Mouse (Mus musculus) gastrocnemius, adult 18-20 months (tissue): ENCODE measurements around the gene Tbx15. TPM values are rescaled to one million over a fixed set of nuclear protein-coding genes. Genes with fewer than 3 reads are reported as not detected.

Source experiments
- DNase-seq: peaks from one replicate; pipeline ENCODE4 v3.0.0; 2021; ENCODE audit warnings: low spot score
- long read RNA-seq, 2 experiments: library from polyadenylated mRNA; stranded (forward); transcript quantifications; one replicate each; pipeline ENCODE4 v2.0.0; 2021
- total RNA-seq, 2 experiments: library from RNA; stranded (reverse); gene quantifications; 2 replicates each; pipeline ENCODE4 v1.2.3; 2021

The Tbx15 gene
- total RNA-seq: 100 to 1,000 TPM; 125 to 144 TPM
- long read RNA-seq, experiment 1, transcript Tbx15-201 (8 exons, 3,566 nt): major isoform, 322 of 421 reads
- long read RNA-seq, experiment 1, partial matches to known transcripts: 40 of 421 reads
- long read RNA-seq, experiment 1, other reads (novel, unspliced or antisense): 59 of 421 reads
- long read RNA-seq, experiment 2, transcript Tbx15-201 (8 exons, 3,566 nt): major isoform, 195 of 270 reads
- long read RNA-seq, experiment 2, partial matches to known transcripts: 42 of 270 reads
- long read RNA-seq, experiment 2, other reads (novel, unspliced or antisense): 33 of 270 reads

DNA sequence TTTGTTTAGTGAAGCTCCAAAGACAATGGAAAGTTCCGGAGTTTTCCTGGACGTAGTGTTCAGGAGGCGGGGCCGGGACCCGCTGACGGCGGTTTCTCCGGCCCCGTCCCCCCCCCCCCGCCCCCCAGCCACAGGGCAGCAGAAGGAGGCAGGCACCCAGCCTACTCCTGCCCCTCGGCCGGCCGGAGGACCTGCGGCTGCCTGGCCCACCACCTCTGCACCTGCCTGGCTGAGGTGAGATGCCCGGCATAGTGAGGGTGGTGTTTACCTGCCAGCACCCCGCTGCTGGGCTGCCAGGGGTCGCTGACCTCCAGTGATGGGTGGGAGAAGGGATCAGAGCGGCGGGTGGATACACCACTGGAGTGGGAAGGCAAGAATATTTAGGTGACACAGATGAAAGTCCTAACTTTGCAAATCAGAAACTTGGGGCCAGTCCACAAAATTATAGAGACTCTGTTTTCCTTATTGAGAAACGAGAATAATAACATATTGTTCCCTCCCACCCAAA is at the start of gene Tbx15:
TSS of gene Tbx15 (plus strand) at position 169 of the 508 bp plus-strand sequence.
- no peak for DNase-seq

DNA sequence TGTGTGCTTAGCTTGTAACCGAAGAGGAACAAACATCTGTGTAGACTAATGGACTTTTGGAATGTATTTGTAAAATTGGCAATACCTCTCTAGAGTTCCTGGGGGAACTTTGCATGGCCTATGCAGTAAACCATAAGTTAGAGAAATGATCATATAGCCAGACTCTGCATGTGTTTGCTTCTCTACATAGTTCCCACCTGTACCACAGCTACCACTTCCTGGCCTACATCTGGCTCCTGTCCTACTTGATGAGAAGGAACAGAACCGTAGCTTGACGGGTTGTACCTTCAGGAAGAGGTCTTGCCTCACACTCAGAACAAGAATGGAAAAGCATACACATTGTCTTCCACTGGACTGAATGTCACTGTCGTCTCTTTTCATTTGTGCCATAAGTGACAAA is 46.6 kb upstream of the Tbx15 start:
- no peak for DNase-seq

DNA sequence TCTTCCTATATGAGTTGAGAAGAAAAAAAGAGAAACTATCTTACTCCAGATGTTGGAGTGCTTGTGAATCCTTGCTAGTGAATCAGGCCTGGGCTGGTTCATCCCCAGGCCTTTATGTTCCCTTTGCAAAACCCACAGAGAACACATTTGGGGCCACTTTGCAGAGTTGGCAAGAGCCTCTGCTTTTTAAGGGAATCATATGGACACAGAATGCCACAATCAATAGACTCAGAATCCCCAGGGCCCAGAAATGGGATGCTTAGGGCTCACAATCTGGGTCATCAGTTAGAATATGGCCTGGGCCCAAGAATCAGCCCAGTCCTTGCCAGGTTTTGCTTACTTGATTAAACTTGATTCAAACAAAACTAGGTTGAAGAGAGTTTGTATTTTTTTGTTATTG is 36.9 kb upstream of the Tbx15 start:
- DNase-seq: no peak

DNA sequence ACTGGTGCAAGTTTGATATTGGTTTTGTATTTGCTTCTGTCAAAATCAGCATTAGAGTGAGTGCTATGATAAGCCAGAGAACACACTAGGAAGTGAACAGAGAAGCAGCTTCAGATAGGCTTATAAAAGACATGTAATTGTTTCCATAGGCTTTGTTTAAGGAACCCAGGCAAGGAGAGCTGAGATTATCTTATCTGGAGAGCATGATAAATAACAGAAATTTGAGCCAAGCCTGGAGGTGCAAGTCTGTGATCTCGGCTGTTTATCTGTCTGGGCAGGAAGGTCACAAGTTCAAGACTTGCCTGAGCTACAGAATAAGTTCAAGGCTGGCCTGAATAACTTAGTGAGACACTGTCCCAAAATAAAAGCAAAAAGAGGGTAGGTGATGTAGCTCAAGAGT is 31.8 kb upstream of the Tbx15 start:
- no peak for DNase-seq

DNA sequence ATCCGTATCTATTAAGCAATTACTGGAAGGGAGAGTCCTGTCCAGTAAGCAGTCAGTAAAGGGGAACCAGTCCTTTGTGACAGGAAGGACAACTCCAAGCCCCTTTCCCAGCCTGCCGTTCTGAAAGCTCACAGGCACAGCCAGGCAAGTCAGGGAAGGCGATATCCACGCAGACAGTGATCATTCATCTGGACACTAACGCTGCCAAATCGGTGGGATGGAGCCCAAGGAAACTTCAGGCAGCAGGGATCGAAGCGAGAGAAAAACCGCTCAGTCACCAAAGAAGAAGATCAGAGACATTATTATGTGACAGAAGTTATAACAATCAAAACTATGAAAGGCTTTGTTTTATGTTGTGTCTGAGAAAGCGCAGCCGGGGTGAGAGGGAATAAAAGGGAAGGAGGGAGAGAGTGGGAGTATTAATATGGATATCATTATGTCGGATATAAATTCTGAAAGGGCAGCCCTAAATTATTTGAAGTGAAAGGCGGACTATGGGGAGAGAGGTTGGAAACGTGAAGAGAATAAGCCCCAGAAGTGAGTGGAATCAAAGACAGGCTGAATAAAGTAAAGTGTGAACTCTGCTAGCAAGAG is 29.0 kb upstream of the Tbx15 start:
- DNase-seq: no peak

DNA sequence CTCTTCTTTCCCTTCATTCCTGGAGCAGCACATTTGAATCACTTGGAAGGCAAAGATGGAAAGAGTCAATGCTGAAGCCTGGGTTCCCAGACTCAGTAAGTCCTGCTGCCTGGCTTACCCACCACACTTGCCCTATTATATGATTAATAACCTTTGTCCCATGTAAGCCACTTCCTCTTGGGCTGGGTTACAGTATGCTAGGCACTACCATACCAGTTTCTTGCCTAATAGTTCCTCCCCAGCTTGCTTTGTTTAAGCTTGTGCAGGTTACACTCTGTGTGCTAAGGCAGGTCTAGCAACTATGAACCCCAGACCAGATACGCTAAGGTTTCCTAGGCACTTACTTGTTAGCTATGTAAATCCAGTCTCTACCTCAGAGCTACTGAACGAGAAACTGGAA is 12.4 kb upstream of the Tbx15 start:
- DNase-seq: no peak

DNA sequence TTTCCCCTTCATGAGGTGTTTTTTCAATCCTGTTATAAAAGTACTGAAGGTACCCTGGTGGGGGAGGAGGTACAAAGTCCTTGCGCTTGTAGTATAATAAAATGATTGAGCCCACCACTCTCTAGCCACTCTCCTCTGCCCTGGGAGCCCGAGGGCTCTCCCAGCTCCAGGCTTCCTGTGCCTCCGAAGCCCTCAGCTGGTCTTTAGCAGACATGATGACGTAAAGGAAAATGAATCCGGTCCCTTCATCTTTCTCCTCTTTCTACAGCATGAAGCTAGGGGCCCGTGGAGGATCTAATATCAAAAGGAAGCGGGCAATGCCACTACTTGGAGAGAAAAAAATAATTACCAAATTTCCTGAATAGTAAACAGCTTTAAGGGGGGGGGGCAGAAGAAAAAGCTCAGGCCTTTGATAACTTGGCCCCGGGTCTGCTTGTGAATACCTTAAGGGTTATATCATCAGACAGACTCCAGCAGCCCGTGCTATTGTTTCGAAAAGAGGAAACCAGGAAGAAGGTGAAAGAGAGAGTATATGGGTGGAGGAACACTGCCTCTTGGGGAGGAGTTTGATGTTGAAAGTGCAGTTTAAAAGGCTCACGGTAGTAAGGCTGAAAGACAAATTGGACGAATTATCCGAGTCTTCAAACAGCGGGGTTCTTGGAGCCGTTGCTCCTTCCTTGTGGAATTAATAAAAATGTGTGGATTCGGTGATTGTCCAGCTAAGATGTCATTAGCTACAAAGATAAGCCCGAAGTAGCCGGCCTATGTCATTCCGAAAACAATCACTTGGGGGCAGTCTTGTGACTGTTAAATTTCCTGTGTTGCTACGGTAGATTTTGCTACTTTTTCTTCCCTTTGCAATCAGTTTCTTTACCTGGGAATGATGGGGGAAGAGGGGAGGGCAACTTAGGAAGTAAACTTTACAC is 6.5 kb upstream of the Tbx15 start:
- DNase-seq: peak; percentile 84

DNA sequence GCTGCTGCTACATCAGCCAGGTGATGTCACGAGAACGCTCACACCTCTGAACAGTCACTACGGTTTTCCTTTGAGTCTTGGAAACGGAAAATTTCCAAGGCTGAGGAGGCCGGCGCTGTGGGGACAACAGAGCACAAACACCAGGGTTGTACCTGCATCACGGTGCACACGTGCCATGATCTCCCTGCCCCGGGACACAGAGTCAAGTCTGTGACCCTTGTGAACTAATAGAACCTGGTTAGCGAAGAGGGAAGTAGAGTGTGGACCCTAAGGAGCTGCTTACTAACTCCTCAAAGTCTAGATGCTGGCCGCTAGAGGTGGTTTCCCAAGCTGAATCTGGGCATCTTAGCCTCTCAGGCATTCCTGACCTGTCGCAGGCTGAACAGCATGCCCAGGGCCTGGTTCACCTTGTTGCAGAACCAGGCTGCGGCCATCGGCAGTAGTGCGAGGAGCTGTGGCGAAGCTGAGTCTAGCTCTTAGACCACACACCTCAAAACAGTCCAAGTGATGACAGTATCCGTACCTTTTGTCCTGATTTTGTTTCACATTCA is 5.8 kb upstream of the Tbx15 start:
- DNase-seq: no peak

DNA sequence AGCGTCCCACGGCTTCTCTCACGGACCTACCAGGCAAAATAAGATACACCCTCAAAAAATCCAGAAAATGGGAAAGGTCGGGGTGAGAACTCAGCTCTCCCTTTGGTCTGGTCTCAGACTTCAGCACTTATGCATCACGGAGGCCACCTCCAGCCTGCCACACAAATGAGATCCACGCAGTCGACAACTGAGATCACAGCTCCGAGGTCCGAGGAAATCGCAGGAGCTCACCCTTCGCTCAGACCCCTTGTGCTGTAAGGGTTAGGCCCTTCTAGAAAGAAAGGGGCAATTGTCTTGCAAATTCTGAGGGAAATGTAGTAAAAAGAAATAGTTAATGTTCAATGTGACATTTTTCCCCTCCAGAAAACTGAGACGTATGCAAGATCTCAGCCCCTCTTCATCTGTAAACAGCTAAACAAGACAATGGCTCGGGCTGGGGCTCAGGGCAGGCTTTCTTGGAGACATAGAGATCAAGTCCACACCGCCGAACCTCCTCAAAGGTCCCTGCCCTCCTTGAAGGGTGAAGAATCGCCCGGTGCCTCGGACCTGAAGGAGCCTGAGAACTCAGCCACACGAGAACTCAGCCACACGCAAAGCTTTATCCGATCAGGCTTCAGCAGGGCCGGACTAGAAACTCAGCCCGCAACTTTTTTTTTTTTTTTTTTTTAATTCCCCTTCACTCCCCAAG is 4.9 kb upstream of the Tbx15 start:
- no peak for DNase-seq

DNA sequence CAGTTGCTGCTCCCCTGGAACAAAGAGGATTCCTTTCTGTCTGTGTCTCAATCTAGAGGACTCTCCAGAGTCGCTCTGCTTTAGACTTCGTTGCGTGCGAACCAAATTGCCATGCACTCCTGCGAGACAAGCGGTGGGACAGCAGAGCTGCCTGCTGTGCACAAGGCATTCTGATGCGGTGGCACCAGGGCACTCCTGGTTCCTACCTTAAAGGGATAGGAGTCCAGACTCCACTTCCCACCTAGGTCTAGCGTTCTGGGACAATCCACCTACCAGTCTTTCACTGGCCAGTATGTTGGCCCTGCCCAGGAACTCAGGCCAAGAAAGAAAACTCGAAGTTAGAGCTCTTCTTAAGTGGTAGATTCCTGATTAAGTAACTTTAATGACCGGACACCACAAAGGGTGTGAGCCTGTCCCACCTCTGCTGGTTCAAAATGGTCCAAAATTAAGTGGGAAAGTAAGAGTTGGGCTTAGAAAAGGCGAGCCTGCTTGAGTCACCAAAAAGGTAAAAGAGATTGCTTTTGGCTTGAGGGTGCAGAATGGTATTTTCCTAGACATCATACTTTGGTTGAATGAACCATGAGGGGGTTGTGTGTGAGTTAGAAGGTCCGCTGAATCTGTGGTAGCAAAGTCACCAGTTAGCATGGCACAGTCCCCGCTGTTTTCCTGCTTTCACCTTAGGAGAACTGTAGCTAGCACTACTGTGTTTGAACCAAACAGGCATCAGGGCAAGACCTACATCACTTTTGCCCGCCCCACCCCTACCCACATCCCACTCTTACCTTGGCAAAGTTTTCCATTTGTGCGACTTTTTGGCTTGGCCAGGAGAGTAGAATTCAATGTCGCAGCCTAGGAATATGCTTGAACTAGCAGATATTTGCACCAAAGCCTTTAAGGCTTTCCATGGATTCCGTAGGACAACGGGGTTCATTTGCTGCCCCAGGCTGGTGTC is 4.1 kb upstream of the Tbx15 start:
- no peak for DNase-seq

DNA sequence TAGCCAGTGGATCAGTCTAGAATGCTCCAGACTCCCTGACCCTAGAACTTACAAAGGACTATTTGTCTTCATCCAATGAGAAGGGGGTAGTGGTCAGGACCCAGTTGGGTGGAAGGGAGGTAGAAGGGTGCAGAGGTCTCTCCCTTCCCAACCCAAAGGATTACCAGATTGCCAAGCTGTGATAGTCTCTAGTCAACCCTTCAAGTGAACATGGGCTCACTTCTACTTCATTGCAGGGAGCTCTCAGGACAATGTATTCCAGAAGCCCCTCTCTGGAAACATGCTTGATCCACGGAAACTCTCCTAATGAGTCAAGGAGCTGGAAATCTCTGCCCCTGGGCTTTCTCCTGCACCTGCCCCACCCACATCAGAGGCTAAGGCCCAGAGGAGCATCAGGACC is 1.5 kb upstream of the Tbx15 start:
- DNase-seq: no peak

DNA sequence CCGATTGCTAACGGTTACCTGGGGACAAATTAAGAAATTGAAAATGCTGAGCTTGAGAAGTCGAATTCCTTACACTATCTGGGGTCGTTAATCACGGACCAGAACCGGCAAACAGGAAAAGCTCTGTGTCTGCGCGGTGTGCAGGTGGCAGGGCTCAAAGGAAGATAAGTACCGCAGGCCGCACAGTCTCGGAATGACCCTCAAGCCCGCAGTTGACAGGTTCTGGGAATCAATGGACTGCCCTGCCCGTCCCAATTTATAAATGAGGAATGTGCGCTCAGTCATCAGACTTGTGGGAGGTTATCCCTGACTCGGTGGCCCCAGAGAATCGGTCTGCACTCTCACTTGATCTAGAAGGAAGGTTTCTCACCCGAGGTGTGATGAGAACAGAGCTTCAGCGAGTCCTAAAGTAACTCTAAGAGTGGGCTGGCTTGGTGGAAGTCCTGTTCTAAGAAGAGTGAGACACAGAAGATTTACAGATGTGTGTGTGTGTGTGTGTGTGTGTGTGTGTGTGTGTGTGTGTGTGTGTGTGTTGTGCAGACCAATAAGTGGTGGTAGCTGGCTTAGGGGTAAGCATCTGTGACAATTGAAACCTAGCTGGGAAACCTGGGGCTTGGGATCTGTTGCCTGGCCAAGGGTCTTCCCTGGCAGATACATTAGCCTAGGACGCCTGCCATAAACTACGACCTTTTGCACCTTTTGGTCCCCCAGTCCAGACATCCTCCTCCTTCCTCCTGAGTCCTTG is 708 bp upstream of the Tbx15 start:
- no peak for DNase-seq

DNA sequence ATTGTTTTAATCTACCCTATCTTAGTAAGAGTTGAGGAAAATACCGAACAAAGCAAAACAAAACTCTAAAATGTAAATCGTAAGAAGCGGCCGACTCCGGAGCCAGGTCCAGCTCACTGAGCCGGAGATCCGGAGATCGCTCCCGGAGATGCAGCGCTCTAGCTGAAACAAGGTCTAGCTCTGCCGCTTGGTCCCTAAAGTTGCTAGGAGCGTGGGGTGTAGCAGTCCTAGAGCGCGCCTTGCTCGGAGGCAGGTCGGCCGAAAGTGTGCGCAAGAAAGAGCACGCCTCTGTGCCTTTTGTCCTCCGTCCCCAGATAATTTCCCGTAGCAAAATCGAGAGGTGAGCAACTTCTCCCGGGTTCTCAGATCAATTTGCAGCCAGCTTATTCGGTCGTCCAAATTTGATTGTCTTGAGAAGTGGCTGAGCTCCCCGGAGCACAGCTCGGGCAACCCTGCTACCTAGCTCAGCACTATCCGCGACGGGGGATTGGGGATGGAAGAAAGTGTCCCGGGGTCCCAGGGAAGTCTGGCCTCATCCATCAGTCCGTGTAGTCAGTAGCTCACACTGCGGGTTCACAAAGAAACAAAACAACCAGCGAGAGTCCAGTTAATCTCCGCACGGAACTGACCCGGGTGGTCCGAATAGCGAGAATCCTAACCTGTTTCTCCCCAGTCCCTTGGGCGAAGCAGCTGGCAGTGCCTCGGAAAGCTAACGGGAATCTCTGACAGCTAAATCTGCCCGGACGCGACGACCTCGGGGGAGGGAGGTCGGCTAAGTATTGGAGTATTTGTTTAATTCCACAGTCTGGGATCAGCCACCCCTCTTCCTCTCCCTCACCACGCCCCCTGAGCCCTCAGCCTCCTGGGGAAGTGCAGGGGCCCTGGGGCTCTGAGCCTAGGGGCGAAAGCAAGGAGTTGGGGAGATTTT is 894 bp downstream of the Tbx15 start:
- peak; percentile 24 for DNase-seq

DNA sequence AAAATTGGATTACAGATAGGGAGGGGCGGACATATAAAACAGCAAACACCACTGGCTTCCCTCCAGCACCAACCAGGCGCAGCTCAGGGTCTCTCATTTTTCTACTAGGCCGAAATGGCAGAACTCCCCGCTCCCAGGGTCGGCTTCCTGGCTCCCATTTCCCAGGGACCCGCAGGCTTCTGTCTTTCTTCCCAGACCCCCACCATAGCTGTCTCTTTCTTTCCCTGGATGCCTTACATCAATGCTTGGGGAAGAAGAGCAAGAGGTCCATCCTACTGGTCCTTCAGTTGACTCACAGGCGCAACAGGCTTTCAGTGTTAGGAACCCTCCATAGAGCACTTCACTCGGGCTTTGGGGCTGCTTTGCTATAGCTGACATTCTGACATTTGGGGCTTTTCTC is 2.3 kb downstream of the Tbx15 start:
- DNase-seq: no peak

DNA sequence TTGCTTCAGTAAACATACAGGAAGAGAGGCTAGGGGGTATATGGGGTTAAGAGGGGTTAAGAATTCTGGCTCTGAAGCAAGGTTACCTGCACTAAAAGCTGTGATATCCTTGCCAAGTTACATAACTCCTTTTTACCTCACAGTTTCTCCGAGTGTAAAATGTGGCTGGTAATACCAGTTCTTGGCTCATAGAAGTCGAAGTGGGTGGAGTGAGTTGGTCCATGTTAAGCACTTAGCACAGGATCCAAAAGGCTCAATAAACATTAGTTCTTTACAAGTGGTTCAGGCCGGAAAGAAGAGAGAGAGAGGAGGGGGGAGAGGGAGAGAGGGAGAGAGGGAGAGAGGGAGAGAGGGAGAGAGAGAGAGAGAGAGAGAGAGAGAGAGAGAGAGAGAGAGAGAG is 5.2 kb downstream of the Tbx15 start:
- DNase-seq: no peak

DNA sequence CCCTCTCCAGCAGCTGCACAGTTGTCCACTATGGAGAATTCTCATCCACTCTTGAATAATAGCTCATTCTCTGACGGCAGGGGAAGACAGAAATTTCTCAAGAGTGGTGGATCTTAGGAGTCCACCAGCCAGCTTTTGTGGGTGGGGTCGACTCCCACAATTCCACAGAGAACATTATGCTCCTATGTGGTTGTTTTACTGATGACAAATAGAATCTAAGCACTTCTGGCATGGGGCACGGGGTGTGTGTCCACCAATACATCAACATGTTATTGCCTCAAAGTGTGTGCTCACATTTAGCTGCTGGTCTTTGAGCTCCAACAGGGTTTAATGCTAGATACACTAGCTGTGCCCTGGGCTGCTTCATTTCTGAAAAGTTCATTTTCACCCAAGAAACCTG is 6.4 kb downstream of the Tbx15 start:
- DNase-seq: peak; percentile 61

DNA sequence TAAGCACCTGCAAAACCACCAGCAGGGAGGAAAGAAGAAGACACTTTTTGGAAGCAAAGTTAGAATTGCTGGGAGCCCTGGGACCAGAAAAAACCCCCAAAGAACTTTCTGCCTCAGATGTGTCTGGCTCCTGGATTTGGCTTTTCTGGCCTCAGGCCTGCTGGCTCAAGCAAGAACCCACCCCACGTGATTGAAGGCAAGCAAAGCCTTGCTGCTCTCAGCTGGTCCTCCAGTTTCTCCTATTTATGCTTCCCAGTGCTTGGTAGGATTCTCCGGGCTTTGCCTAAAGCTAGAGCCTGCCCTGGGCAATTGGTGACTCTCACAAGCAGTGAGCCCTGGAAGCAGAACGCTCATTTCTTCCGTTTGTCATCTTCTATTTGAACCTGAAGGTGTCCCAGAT is 7.4 kb downstream of the Tbx15 start:
- peak; percentile 64 for DNase-seq
